Mouse (Mus musculus): Measurements from ENCODE around the gene Pcnx4. TPM values are rescaled to one million over a fixed set of nuclear protein-coding genes. Genes with fewer than 3 reads are reported as not detected.
"Not testable (repeated sequence)": the region's sequence is repeated elsewhere in the genome, so short reads cannot be mapped to it uniquely, and the experiment has no call there.

The Pcnx4 gene
- polyA plus RNA-seq, 1 experiment from 2014 or later, result 13.6 TPM

GRCm38 (mm10) chr12:72564281-72564795, 28.2 kb downstream of the Pcnx4 start:
- no peaks in the 10 kb centered on the region for H3K27me3 ChIP-seq (replicated peaks; ENCODE audit: control insufficient read depth, insufficient read depth, low read length)
- H3K9ac ChIP-seq (ENCODE audit: low read depth, low read length), result no peak overlapping the region
- no peaks in the 10 kb centered on the region for H3K4me1 ChIP-seq (ENCODE audit: control insufficient read depth, insufficient read depth, low read length)
- WGBS, result 83% methylated on average over 4 of the region's 4 CpGs
- H3K27ac ChIP-seq (replicated peaks; ENCODE audit: low read depth, low read length), result no peak overlapping the region
- no peak overlapping the region for H3K4me3 ChIP-seq (ENCODE audit: low read depth, low read length)
- DNase-seq (ENCODE audit: low spot score), result no peak
- no peak for ATAC-seq (ENCODE audit: low read depth)
- no peak overlapping the region for H3K4me2 ChIP-seq (ENCODE audit: low read depth, low read length)
- 0 out of 2 replicates have a peak, but pooled peaks cover 7% of the 10 kb centered on the region for H3K36me3 ChIP-seq (ENCODE audit: control insufficient read depth, insufficient read depth, low read length)
- no peaks in the 10 kb centered on the region for H3K9me3 ChIP-seq (ENCODE audit: control insufficient read depth, low read length)

- 80% methylated on average over 3 of the region's 3 CpGs for WGBS
- H3K9me3 ChIP-seq (ENCODE audit: control insufficient read depth, low read length), result no peaks in the 10 kb centered on the region
- H3K36me3 ChIP-seq (ENCODE audit: control insufficient read depth, insufficient read depth, low read length), result peaks cover 12% of the 10 kb centered on the region
- no peak overlapping the region for H3K4me3 ChIP-seq (ENCODE audit: low read depth, low read length)
- H3K4me2 ChIP-seq (ENCODE audit: low read depth, low read length), result no peak overlapping the region
- H3K27ac ChIP-seq (replicated peaks; ENCODE audit: low read depth, low read length), result no peak overlapping the region
- no peaks in the 10 kb centered on the region for H3K4me1 ChIP-seq (ENCODE audit: control insufficient read depth, insufficient read depth, low read length)
- no peaks in the 10 kb centered on the region for H3K27me3 ChIP-seq (replicated peaks; ENCODE audit: control insufficient read depth, insufficient read depth, low read length)
- no peak for ATAC-seq (ENCODE audit: low read depth)
- DNase-seq (ENCODE audit: low spot score), result no peak
- no peak overlapping the region for H3K9ac ChIP-seq (ENCODE audit: low read depth, low read length)
Observed at GRCm38 (mm10) chr12:72582021-72582420, 45.8 kb downstream of the Pcnx4 start.

DNA sequence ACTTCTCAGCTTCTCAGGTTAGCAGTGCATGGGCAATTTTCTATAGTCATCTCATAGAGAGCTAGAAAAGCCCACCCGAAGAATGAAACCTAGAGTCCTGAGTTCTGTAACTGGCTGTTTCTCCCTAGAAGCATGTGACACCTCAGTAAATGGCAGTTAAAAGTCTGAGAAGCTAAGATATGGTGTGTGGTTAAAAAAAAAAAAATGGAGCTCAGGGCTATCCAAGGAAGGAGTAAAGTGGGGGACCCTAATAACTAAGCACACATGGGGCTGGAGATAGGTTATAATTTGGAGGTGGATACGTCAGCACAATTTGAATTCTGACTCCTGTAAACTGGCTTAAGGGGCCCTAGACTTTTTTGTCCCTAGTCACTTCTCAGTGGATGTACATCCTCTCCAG, 46.9 kb downstream of the Pcnx4 start:
- no peak for ATAC-seq (ENCODE audit: low read depth)
- Histone ChIP-seq H3K27me3 (replicated peaks; ENCODE audit: control insufficient read depth, insufficient read depth, low read length) (no peaks in the 10 kb centered on the region), H3K4me1 (ENCODE audit: control insufficient read depth, insufficient read depth, low read length) (no peaks in the 10 kb centered on the region), H3K4me2 (ENCODE audit: low read depth, low read length) (no peak overlapping the region), H3K4me3 (ENCODE audit: low read depth, low read length) (no peak overlapping the region), H3K9ac (ENCODE audit: low read depth, low read length) (no peak overlapping the region), H3K27ac (replicated peaks; ENCODE audit: low read depth, low read length) (no peak overlapping the region), H3K9me3 (ENCODE audit: control insufficient read depth, low read length) (no peaks in the 10 kb centered on the region), H3K36me3 (ENCODE audit: control insufficient read depth, insufficient read depth, low read length) (peaks cover 12% of the 10 kb centered on the region)
- DNase-seq (ENCODE audit: low spot score), result no peak
- 94% methylated on average over 2 of the region's 2 CpGs for WGBS

DNA sequence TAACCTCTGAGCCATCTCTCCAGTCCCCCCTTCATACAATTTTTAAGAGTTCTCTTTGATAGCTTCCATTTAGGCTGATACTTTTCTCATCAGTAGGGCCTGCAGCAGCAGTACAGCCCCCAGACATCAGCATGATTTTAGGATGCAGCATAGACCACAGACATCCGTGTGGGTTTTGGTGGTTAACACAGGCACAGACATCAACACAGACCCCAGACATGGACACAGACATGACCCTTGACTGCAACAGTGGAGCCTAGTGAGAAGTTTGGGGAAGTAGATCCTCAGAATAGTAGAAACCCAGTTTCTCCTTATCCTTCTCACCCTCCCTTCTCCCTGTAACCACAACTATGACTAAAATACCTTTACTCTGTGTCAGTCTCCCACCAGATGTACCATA, 49.2 kb downstream of the Pcnx4 start:
- H3K4me3 ChIP-seq (ENCODE audit: low read depth, low read length), result no peak overlapping the region
- H3K4me2 ChIP-seq (ENCODE audit: low read depth, low read length), result no peak overlapping the region
- no peaks in the 10 kb centered on the region for H3K9me3 ChIP-seq (ENCODE audit: control insufficient read depth, low read length)
- no peaks in the 10 kb centered on the region for H3K4me1 ChIP-seq (ENCODE audit: control insufficient read depth, insufficient read depth, low read length)
- ATAC-seq (ENCODE audit: low read depth) (no peak), DNase-seq (ENCODE audit: low spot score) (no peak)
- no peak overlapping the region for H3K9ac ChIP-seq (ENCODE audit: low read depth, low read length)
- no peak overlapping the region for H3K27ac ChIP-seq (replicated peaks; ENCODE audit: low read depth, low read length)
- H3K27me3 ChIP-seq (replicated peaks; ENCODE audit: control insufficient read depth, insufficient read depth, low read length), result no peaks in the 10 kb centered on the region
- H3K36me3 ChIP-seq (ENCODE audit: control insufficient read depth, insufficient read depth, low read length), result peaks cover 2% of the 10 kb centered on the region; the same call in 1 of the 2 replicates
- WGBS, result 89% methylated on average over 1 of the region's 1 CpGs

DNA sequence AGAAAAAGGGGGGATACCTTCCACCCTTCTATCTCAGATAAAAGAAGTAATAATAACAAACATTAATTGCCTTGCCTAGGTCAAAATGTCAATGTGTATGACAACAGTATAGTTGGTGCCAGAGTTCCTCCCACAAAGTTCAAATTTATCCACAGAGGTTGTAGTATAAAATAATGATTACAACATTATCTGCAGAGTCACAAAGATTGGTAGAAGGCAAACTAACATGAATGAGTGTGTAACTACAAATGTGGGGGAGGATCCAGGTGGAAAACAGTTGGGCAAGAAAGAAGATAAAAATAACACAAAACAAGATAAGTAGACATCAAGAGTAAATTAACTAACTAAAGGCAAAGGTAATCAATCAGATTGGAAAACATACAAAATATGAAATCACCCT, 56.8 kb downstream of the Pcnx4 start:
- Histone ChIP-seq H3K4me2 (ENCODE audit: low read depth, low read length) (no peak overlapping the region), H3K36me3 (ENCODE audit: control insufficient read depth, insufficient read depth, low read length) (no peaks in the 10 kb centered on the region)

DNA sequence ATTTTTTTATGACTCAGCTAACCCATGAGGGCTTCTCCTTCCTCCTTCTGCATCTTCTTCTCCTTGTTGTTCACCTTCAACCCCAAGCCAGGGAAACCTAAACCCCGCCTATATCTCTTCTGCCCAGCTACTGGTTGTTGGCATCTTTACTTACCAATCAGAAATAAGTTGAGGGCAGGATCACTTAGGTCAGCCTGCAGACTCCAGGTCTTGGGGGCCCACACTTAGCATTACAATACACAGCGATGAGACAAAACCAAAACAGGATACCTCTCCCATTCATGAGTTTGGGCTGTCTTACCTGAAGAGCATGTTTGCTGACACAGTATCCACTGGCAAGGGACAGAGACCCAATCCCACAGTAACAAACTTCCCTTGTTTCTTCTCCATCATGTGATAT, 57.8 kb downstream of the Pcnx4 start:
- WGBS, result 68% methylated on average over 2 of the region's 2 CpGs
- H3K27me3 ChIP-seq (replicated peaks; ENCODE audit: control insufficient read depth, insufficient read depth, low read length), result no peaks in the 10 kb centered on the region
- ATAC-seq (ENCODE audit: low read depth), result no peak
- no peak overlapping the region for H3K4me3 ChIP-seq (ENCODE audit: low read depth, low read length)
- H3K9ac ChIP-seq (ENCODE audit: low read depth, low read length), result no peak overlapping the region
- H3K36me3 ChIP-seq (ENCODE audit: control insufficient read depth, insufficient read depth, low read length), result no peaks in the 10 kb centered on the region
- H3K4me1 ChIP-seq (ENCODE audit: control insufficient read depth, insufficient read depth, low read length), result no peaks in the 10 kb centered on the region
- DNase-seq (ENCODE audit: low spot score), result no peak
- H3K27ac ChIP-seq (replicated peaks; ENCODE audit: low read depth, low read length), result no peak overlapping the region
- no peak overlapping the region for H3K4me2 ChIP-seq (ENCODE audit: low read depth, low read length)
- H3K9me3 ChIP-seq (ENCODE audit: control insufficient read depth, low read length), result no peaks in the 10 kb centered on the region

More for the DNA sequence above, 56.8 kb downstream of the Pcnx4 start:
- ATAC-seq (ENCODE audit: low read depth), result no peak
- Histone ChIP-seq H3K27ac (replicated peaks; ENCODE audit: low read depth, low read length) (no peak overlapping the region), H3K9ac (ENCODE audit: low read depth, low read length) (no peak overlapping the region), H3K27me3 (replicated peaks; ENCODE audit: control insufficient read depth, insufficient read depth, low read length) (no peaks in the 10 kb centered on the region), H3K4me1 (ENCODE audit: control insufficient read depth, insufficient read depth, low read length) (no peaks in the 10 kb centered on the region), H3K9me3 (ENCODE audit: control insufficient read depth, low read length) (no peaks in the 10 kb centered on the region), H3K4me3 (ENCODE audit: low read depth, low read length) (no peak overlapping the region)
- no peak for DNase-seq (ENCODE audit: low spot score)

DNA sequence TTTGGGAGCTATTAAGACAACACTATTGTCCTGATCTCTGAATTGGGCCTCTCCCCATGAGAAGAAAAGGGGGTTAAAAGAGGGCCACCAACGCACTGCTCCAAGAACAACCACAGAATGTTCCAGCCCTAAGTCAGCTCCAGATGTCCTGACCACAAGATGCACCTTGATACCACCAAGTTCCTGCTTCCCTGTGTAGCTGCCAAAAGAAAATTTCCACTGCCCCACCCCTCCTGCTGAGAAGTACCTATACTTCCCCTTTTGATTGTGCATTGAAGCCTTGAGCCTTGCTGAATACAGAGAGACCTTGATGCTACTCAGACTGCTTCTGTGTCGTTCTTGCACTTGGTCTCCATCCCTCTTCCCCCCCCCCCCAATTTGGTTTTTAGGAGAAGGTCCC, 62.5 kb downstream of the Pcnx4 start:
- DNase-seq (ENCODE audit: low spot score); H3K9me3 ChIP-seq (ENCODE audit: control insufficient read depth, low read length); H3K4me3 ChIP-seq (ENCODE audit: low read depth, low read length); H3K4me1 ChIP-seq (ENCODE audit: control insufficient read depth, insufficient read depth, low read length); ATAC-seq (ENCODE audit: low read depth); H3K9ac ChIP-seq (ENCODE audit: low read depth, low read length); H3K27ac ChIP-seq (replicated peaks; ENCODE audit: low read depth, low read length); H3K36me3 ChIP-seq (ENCODE audit: control insufficient read depth, insufficient read depth, low read length); H3K4me2 ChIP-seq (ENCODE audit: low read depth, low read length); H3K27me3 ChIP-seq (replicated peaks; ENCODE audit: control insufficient read depth, insufficient read depth, low read length): not testable (repeated sequence)
- 76% methylated on average over 1 of the region's 2 CpGs for WGBS

DNA sequence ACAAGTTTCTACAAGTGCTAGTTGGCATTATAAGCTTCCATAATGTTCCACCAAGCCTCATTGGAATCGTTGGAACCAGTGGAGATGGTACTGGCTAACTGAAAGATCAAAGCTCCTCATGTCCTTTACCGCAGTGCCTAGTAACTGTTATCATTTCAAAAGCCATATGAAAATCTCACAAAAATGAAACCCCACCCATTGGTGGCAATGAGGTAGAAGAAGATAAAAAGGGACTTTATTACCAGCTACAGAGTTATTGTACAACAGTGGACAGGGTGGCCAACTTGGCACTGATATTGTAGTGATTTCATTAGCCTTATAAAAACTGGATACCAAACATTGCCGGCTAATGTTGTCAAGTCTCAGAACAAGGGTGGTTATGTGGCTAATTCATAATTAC, 75.9 kb downstream of the Pcnx4 start:
- no peaks in the 10 kb centered on the region for H3K27me3 ChIP-seq (replicated peaks; ENCODE audit: control insufficient read depth, insufficient read depth, low read length)
- ATAC-seq (ENCODE audit: low read depth) (no peak), DNase-seq (ENCODE audit: low spot score) (no peak)
- H3K27ac ChIP-seq (replicated peaks; ENCODE audit: low read depth, low read length), result no peak overlapping the region
- no peaks in the 10 kb centered on the region for H3K9me3 ChIP-seq (ENCODE audit: control insufficient read depth, low read length)
- no peak overlapping the region for H3K4me2 ChIP-seq (ENCODE audit: low read depth, low read length)
- H3K4me1 ChIP-seq (ENCODE audit: control insufficient read depth, insufficient read depth, low read length), result no peaks in the 10 kb centered on the region
- H3K4me3 ChIP-seq (ENCODE audit: low read depth, low read length), result no peak overlapping the region
- 95% methylated on average over 3 of the region's 3 CpGs for WGBS
- H3K9ac ChIP-seq (ENCODE audit: low read depth, low read length), result no peak overlapping the region
- no peaks in the 10 kb centered on the region for H3K36me3 ChIP-seq (ENCODE audit: control insufficient read depth, insufficient read depth, low read length)

DNA sequence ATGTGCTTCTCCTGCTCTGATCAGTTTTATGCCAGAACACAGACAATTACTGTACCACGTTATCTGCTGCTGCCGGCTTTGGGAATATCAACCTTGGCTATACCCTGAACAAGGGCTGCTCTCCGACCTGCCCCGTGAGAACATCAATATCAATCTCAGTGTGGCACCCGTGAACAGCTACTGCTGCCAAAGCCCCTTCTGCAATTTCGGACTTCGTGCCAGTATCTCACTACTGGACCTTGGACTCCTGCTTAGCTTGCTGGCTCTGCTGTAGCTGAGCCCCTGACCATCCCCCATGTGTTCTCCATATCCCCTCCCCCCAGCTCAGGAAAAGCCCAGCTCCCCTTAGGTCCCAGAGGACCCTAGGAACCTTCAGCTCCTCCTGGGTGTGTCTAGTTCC, 84.7 kb downstream of the Pcnx4 start:
- DNase-seq (ENCODE audit: low spot score), result no peak
- no peak overlapping the region for H3K4me3 ChIP-seq (ENCODE audit: low read depth, low read length)
- no peaks in the 10 kb centered on the region for H3K27me3 ChIP-seq (replicated peaks; ENCODE audit: control insufficient read depth, insufficient read depth, low read length)
- H3K27ac ChIP-seq (replicated peaks; ENCODE audit: low read depth, low read length), result no peak overlapping the region
- H3K4me1 ChIP-seq (ENCODE audit: control insufficient read depth, insufficient read depth, low read length), result no peaks in the 10 kb centered on the region
- no peak for ATAC-seq (ENCODE audit: low read depth)
- no peaks in the 10 kb centered on the region for H3K36me3 ChIP-seq (ENCODE audit: control insufficient read depth, insufficient read depth, low read length)
- WGBS, result 88% methylated on average over 7 of the region's 7 CpGs
- H3K4me2 ChIP-seq (ENCODE audit: low read depth, low read length), result no peak overlapping the region
- H3K9me3 ChIP-seq (ENCODE audit: control insufficient read depth, low read length), result no peaks in the 10 kb centered on the region
- no peak overlapping the region for H3K9ac ChIP-seq (ENCODE audit: low read depth, low read length)

All from embryonic facial prominence, embryonic 14.5 days (tissue).